In the genomic region with DNA sequence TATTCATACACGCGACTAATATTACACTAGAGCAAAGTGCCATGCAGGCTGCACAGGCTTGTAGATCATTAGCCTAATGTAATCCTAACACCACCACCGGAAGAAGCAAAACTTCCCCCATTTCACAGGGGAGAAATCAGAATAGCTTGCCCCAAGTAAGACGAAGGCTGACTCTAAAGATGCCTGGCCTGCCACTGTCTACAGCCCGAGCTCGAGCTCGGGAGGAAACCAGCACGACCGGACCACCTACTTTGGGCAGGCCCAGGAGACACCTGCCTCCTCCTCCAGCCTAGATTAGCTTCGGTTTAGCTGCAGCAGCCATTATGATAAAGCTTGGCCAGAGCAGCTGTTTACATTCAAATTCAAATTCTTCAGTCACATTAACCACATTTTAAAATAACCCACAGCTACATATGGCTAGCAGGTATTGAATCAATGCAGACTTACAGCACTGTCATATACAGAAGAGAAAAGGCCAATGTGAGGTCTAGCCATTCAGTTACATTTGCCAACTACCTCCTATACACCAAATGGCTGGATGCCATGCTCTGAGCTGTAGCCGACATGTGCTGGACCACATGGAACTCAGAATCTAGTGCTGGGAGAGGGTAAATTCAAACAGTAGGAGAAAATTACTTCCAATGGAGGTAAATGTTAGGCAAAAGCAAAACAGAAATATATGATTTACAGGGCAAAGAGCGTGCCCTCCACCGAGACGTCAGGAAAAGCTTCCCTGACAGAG, we compare ENCODE assay signal across 9 mouse cellular contexts. TPM values are rescaled to one million over a fixed set of nuclear protein-coding genes. Genes with fewer than 3 reads are reported as not detected.
A peak's percentile ranks its signal among the peaks of the same experiment; 100 is the strongest.
DNase-seq lines count a peak whose midpoint lies in the region; ATAC-seq and TF ChIP-seq lines count a peak whose summit lies in the region.
"Had no signal": no experiment of that assay in that cellular context is flagged by ENCODE, and none has a peak within 500 bp of the region (broad histone marks: within the 10 kb centered on the region; RNA-seq: fewer than 3 reads in every experiment).

No protein-coding gene starts in this region.

- peaks cover 69% of the 10 kb centered on the region for H3K4me1 ChIP-seq in liver, embryonic 12.5 days

- peak overlapping the region; percentile 97 for H3K4me2 ChIP-seq in liver, embryonic 12.5 days

- no peak for TF ChIP-seq CTCF in left cerebral cortex, adult 2 months (IDR thresholded peaks at IDR 0.05)

- H3K27me3 ChIP-seq in liver, embryonic 12.5 days (replicated peaks) = peaks cover 61% of the 10 kb centered on the region

- intact Hi-C loops in left cerebral cortex, adult 2 months (cut with DNase I) = loop anchor here (5.0 kb wide), 1 partner anchor 156 kb away; no protein-coding TSS in a partner anchor
- intact Hi-C loops in left cerebral cortex, postnatal 4 days (cut with DNase I) = loop anchor here (10.0 kb wide), 1 partner anchor 411 kb away; no protein-coding TSS in a partner anchor

- no peak for ATAC-seq in cerebellum, adult (ENCODE audit: insufficient number of reproducible peaks, low FRiP score, low TSS enrichment)
- no peak for ATAC-seq in liver, embryonic 12.5 days

- no peaks in the 10 kb centered on the region for H3K36me3 ChIP-seq in liver, embryonic 12.5 days

- peak; percentile 55 for DNase-seq in cerebellum, adult 9-11 months
- peak; percentile 32 to 34 for DNase-seq in spleen, postnatal 10 days (ENCODE audit: low spot score in 2 of 2)
- no peak for DNase-seq in spleen, adult 12 weeks (ENCODE audit: low spot score)
- DNase-seq in left cerebral cortex, adult 2 months (ENCODE audit: extremely low spot score in 1 of 2, low spot score in 2 of 2) = no peak
- no peak for DNase-seq in left cerebral cortex, postnatal 4 days
- no peak for DNase-seq in lung, postnatal 14 days

- H3K27ac ChIP-seq in liver, embryonic 12.5 days = peak overlapping the region; percentile 85
- H3K27ac ChIP-seq in left cerebral cortex, adult 2 months = no peak overlapping the region

- peak overlapping the region; percentile 73 for H3K4me3 ChIP-seq in liver, embryonic 12.5 days
- H3K4me3 ChIP-seq in left cerebral cortex, adult 2 months = no peak overlapping the region

- peak overlapping the region; percentile 89 for H3K9ac ChIP-seq in liver, embryonic 12.5 days

- WGBS in liver, embryonic 12.5 days (ENCODE audit: insufficient replicate concordance) = 33% methylated on average over 14 of the region's 14 CpGs

- H3K9me3 ChIP-seq in liver, embryonic 12.5 days (replicated peaks) = no peaks in the 10 kb centered on the region

RNA-seq across cellular contexts. Expression of a gene that starts 1.6 kb away (rescaled TPM):
- 33.4 and 36.7 TPM in 2 replicates for polyA plus RNA-seq in liver, embryonic 12.5 days (2016; fragmentation: Nextera tagmentation; extraction: Ambion mirVana)
- 10 to 100 TPM; 89.5 to 92.6 TPM for total RNA-seq in left cerebral cortex, adult 2 months (2021)
- 100 to 1,000 TPM; 170 to 177 TPM for total RNA-seq in left cerebral cortex, postnatal 4 days (2021)
- polyA plus RNA-seq: C2C12 had no signal

Comparison
In these comparisons a context has a peak if more than half of its experiments do, and no peak if none do; other contexts are left out.
1. DNase-seq: peak in cerebellum, adult 9-11 months (single experiment) and spleen, postnatal 10 days (2 of 2); none in spleen, adult 12 weeks (single experiment), left cerebral cortex, adult 2 months (0 of 2), left cerebral cortex, postnatal 4 days (single experiment) and lung, postnatal 14 days (single experiment).